Mouse (Mus musculus) kidney, postnatal 0 days (tissue): Measurements from ENCODE around the gene Tecta. TPM values are rescaled to one million over a fixed set of nuclear protein-coding genes. Genes with fewer than 3 reads are reported as not detected.

Source experiments
- ATAC-seq: fragments of 200-750 bp; cut with Nextera tagmentation; replicated peaks from 2 replicates; pipeline ENCODE4 v1.8.0; 2017; ENCODE audit warnings: low read depth, moderate number of reproducible peaks, moderate TSS enrichment, moderate library complexity; ENCODE audit not compliant: low FRiP score
- DNase-seq: peaks from one replicate; pipeline ENCODE4 v3.0.0-alpha.2; 2016; ENCODE audit warnings: low spot score
- H3K27ac ChIP-seq: fragments of 300-500 bp; sonication (generic); 2 replicates; pipeline ENCODE4 v1.5.1; 2014; ENCODE audit warnings: mild to moderate bottlenecking
- H3K27me3 ChIP-seq: fragments of 300-500 bp; sonication (generic); 2 replicates; pipeline ENCODE4 v1.6.1; 2014; ENCODE audit warnings: low read length, mixed read lengths; ENCODE audit not compliant: insufficient read depth
- H3K36me3 ChIP-seq: fragments of 300-500 bp; sonication (generic); 2 replicates; pipeline ENCODE4 v1.6.1; 2014; ENCODE audit warnings: low read length, mixed read lengths; ENCODE audit not compliant: insufficient read depth
- H3K4me1 ChIP-seq: fragments of 300-500 bp; sonication (generic); replicated peaks from 2 replicates; pipeline ENCODE4 v1.6.1; 2014; ENCODE audit warnings: antibody characterized with exemption, low read length, mixed read lengths; ENCODE audit not compliant: insufficient read depth
- H3K4me2 ChIP-seq: fragments of 300-500 bp; sonication (generic); 2 replicates; pipeline ENCODE4 v1.6.1; 2014; ENCODE audit warnings: mild to moderate bottlenecking, low read length, moderate library complexity, mixed read lengths
- H3K4me3 ChIP-seq: fragments of 300-500 bp; sonication (generic); replicated peaks from 2 replicates; pipeline ENCODE4 v1.5.1; 2014; ENCODE audit warnings: low read depth, low read length
- H3K9ac ChIP-seq: fragments of 300-500 bp; sonication (generic); 2 replicates; pipeline ENCODE4 v1.6.1; 2014; ENCODE audit warnings: low read depth, low read length
- H3K9me3 ChIP-seq: fragments of 300-500 bp; sonication (generic); replicated peaks from 2 replicates; pipeline ENCODE4 v1.6.1; 2016; ENCODE audit warnings: low read length, inconsistent platforms, mixed read lengths
- CTCF ChIP-seq: IDR thresholded peaks from 2 replicates; pipeline ENCODE4 v1.5.1; 2016; ENCODE audit warnings: antibody characterized with exemption, low read depth, mild to moderate bottlenecking, moderate library complexity
- WGBS: fragments of 180-500 bp; shearing (Covaris S2); extraction: QIAGEN DNeasy Blood & Tissue Kit; methylation state at CpG from one replicate; pipeline ENCODE4 v1.1.7; 2014; 5-methylcytosine and 5-hydroxymethylcytosine counted together
- polyA plus RNA-seq: library from polyadenylated mRNA; unstranded; fragments of >200 nt; fragmentation: Nextera tagmentation; extraction: Ambion mirVana; gene quantifications from 2 replicates; pipeline ENCODE4 v1.2.1, GENCODE M21; 2015

Tecta gene
- polyA plus RNA-seq, 1 experiment from 2014 or later = 0.11 TPM

DNA sequence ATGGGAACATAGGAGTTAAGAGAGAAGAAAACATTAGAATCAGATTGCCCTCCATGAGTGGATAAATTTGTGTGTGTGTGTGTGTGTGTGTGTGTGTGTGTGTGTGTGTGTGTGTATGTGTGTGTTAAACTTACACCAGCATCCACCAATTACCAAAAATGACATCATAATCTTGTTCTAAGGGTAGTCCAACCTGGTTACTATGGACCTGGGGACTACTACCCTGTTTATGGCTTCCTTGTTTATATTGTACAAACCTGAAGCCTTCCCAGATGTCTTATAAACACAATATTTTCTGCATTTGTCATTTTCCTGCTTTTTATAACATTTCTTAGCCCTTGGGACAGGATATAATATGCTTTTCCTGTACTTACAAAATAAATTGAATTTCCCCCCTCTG is 53.4 kb downstream of the Tecta start:
- H3K4me3 ChIP-seq = no peak overlapping the region
- no peak overlapping the region for H3K4me2 ChIP-seq
- no peaks in the 10 kb centered on the region for H3K36me3 ChIP-seq
- H3K27ac ChIP-seq = no peak overlapping the region
- no peaks in the 10 kb centered on the region for H3K27me3 ChIP-seq
- no peak overlapping the region for H3K9ac ChIP-seq
- no peak for TF ChIP-seq CTCF
- ATAC-seq (no peak), DNase-seq (no peak)
- H3K4me1 ChIP-seq = no peaks in the 10 kb centered on the region
- no peaks in the 10 kb centered on the region for H3K9me3 ChIP-seq

DNA sequence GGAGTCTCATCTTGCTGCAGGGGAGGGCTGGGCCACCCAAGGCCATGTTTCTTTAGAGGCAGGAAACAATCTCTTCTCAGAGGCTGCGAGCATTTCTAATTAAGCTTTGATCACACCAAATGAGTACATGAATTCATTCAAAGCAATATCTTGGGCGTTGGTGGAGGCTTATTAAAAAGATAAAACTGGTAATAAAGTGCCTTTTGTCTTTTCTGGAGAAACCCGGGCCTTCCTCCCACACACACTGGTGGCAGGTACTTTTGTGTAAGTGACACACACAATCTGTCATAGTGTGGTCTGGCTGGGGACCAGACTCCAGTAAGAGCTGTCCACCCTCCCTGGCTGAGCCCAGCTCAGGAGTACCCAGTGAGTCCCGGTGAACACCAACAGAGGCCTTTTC is 60.6 kb downstream of the Tecta start:
- DNase-seq = no peak
- Histone ChIP-seq H3K9ac (no peak overlapping the region), H3K36me3 (no peaks in the 10 kb centered on the region), H3K4me1 (no peaks in the 10 kb centered on the region), H3K4me3 (no peak overlapping the region), H3K9me3 (no peaks in the 10 kb centered on the region), H3K4me2 (no peak overlapping the region), H3K27ac (no peak overlapping the region), H3K27me3 (no peaks in the 10 kb centered on the region)
- ATAC-seq = no peak
- 42% methylated on average over 4 of the region's 4 CpGs for WGBS
- TF ChIP-seq CTCF = no peak

DNA sequence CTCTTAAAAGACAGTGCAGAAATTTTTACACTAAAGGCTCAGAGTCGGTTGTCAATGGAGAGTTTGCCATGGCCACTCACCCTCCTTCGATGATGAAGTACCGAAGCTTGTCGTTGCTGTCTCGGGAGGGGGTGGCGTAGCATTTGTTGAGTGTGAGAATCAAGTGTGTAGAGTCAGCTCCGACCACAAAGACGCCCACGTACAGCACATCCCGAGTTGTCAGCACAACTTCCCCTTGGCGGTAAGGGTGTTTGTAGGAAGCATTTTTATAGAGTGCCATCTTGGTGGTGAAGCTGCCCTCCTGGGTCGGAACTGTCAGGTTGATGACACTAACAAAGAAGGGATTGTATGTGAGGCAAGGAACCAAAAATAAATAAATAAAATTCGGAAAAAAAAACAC is 62.7 kb downstream of the Tecta start:
- Histone ChIP-seq H3K27ac (no peak overlapping the region), H3K9me3 (no peaks in the 10 kb centered on the region), H3K4me1 (no peaks in the 10 kb centered on the region), H3K36me3 (no peaks in the 10 kb centered on the region), H3K4me2 (no peak overlapping the region), H3K9ac (no peak overlapping the region), H3K27me3 (no peaks in the 10 kb centered on the region), H3K4me3 (no peak overlapping the region)
- 76% methylated on average over 13 of the region's 13 CpGs for WGBS
- no peak for TF ChIP-seq CTCF
- DNase-seq = no peak
- ATAC-seq = no peak

DNA sequence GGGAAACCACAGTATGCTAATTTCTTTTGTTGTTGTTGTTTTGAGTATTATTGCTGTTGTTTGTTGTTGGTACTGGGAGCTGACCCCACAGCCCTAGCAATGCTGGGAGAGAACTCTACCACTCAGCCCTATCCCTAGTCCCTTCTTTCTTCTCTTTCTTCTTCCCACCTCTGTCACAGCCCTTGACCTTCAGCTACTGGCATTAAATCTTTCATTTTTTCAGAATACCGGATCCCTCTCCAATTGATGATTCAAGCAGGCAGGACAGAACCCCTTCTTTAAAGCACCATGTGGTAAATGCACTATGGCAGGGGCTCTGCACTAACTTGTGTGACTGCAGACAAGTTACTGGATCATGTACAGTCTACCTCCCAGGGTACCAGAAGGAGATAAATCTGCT is 63.2 kb downstream of the Tecta start:
- no peak overlapping the region for H3K4me3 ChIP-seq
- H3K4me1 ChIP-seq = no peaks in the 10 kb centered on the region
- no peak overlapping the region for H3K27ac ChIP-seq
- H3K9me3 ChIP-seq = no peaks in the 10 kb centered on the region
- no peak overlapping the region for H3K4me2 ChIP-seq
- 80% methylated on average over 1 of the region's 1 CpGs for WGBS
- ATAC-seq (no peak), DNase-seq (no peak)
- TF ChIP-seq CTCF = no peak
- H3K9ac ChIP-seq = no peak overlapping the region
- H3K27me3 ChIP-seq = no peaks in the 10 kb centered on the region
- no peaks in the 10 kb centered on the region for H3K36me3 ChIP-seq

DNA sequence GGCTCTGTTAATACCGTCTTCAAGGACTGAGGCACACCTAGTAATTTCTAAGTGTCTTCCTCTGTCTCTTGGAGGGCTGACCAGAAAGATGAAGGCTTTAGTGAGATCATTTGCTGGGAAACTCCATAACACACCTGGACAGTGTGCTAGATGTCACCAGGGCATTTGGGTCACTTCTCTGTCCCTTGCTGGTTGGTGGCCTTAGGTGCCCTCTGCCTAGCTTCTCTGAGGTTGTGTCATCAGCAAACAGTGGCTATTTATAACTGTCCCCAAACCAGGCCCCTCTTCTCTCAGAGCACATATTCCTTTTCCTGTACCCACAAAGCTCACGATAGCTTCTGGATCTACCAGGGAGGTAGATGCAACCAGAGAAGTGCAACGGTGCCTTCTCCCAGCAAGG is 64.8 kb downstream of the Tecta start:
- H3K27ac ChIP-seq = no peak overlapping the region
- H3K4me1 ChIP-seq = no peaks in the 10 kb centered on the region
- TF ChIP-seq CTCF = no peak
- DNase-seq = no peak
- WGBS = 83% methylated on average over 3 of the region's 3 CpGs
- no peak overlapping the region for H3K4me2 ChIP-seq
- H3K9me3 ChIP-seq = no peaks in the 10 kb centered on the region
- no peak overlapping the region for H3K9ac ChIP-seq
- no peak overlapping the region for H3K4me3 ChIP-seq
- ATAC-seq = no peak
- no peaks in the 10 kb centered on the region for H3K36me3 ChIP-seq
- no peaks in the 10 kb centered on the region for H3K27me3 ChIP-seq

DNA sequence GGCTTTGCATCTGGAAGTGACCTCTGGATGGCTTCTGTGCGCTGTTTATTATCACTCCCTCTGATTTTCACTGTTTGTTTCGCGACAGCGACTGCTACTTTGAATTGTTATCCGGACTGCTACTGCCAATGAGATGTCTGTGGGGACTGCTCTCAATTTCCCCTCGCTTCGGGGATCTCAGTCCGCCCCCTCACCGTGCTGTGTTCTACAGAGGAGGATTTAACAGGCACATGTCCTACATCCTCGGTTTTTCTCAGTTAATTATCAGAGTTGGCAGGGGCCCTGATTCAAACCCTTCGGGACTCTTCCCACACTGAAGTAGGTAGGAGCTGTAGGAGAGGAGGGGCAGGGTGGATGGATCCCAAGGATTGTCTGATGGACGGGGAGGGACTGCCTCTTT is 67.0 kb downstream of the Tecta start:
- Histone ChIP-seq H3K36me3 (no peaks in the 10 kb centered on the region), H3K9ac (no peak overlapping the region), H3K4me1 (no peaks in the 10 kb centered on the region), H3K4me3 (no peak overlapping the region), H3K4me2 (no peak overlapping the region), H3K27ac (no peak overlapping the region), H3K9me3 (no peaks in the 10 kb centered on the region), H3K27me3 (no peaks in the 10 kb centered on the region)
- no peak for DNase-seq
- no peak for ATAC-seq
- no peak for TF ChIP-seq CTCF
- 57% methylated on average over 12 of the region's 12 CpGs for WGBS

DNA sequence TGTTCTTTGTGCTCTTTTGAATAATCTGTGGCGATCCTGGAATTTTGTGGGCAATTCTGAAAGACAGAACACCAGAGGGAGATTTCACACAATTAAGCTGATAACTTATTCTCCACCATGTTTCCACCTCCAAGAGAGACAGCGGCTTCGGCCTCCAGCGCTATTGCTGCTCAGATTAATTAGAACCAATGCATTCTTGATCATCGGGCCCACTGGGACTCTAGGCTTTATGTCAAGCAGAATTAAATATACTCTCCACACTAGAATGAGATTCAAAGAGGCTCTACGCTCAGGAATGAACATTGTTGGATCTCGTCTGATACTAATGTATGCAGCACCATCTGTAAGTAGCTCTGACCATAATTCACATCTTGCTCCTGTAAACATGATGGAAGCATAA is 68.4 kb downstream of the Tecta start:
- ATAC-seq (no peak), DNase-seq (no peak)
- TF ChIP-seq CTCF = no peak
- WGBS = 93% methylated on average over 7 of the region's 7 CpGs
- Histone ChIP-seq H3K4me1 (no peaks in the 10 kb centered on the region), H3K27ac (no peak overlapping the region), H3K4me2 (no peak overlapping the region), H3K9ac (no peak overlapping the region), H3K27me3 (no peaks in the 10 kb centered on the region), H3K36me3 (no peaks in the 10 kb centered on the region), H3K9me3 (no peaks in the 10 kb centered on the region), H3K4me3 (no peak overlapping the region)
